Mouse (Mus musculus): ENCODE results near the gene Tgm2. TPM values are rescaled to one million over a fixed set of nuclear protein-coding genes. Genes with fewer than 3 reads are reported as not detected.

Gene Tgm2
- 109 and 114 TPM in 2 replicates for polyA plus RNA-seq (2015; fragmentation: Nextera tagmentation; extraction: Ambion mirVana)

DNA sequence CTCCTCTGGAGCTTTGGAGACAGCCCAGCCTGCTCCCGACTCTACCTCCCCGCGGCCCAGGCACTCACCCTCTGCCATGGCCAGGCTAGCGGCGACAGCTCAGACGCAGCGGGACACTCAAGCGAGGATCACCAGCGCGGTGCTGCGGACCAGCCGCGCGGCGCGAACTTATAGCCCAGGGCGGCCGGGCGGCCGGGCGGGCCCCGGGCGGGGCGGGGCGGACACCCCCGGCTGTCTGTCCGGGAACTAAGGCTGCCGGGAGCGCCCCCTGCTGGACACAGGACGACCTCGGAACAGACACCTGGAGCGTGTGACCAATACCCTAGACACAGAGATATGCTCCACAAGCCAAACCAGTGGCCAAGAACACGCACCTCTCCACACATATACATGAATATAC, at the start of gene Tgm2:
Gene Tgm2, minus strand, starts transcription at position 214 of the 400 bp plus-strand sequence.
- Histone ChIP-seq H3K27me3 (ENCODE audit: control insufficient read depth, insufficient read depth, low read length) (no peaks in the 10 kb centered on the region), H3K9ac (ENCODE audit: low read length) (peak within 1 kb of the TSS; percentile 77), H3K4me2 (replicated peaks; ENCODE audit: low read depth) (peak within 1 kb of the TSS; percentile 66), H3K4me1 (replicated peaks; ENCODE audit: control insufficient read depth, insufficient read depth) (peaks cover 7% of the 10 kb centered on the region; the same call in 1 of the 2 replicates), H3K4me3 (ENCODE audit: low read depth, low read length) (peak within 1 kb of the TSS; percentile 58), H3K27ac (replicated peaks) (peak within 1 kb of the TSS; percentile 80), H3K36me3 (ENCODE audit: control insufficient read depth, insufficient read depth, low read length) (no peaks in the 10 kb centered on the region), H3K9me3 (ENCODE audit: control insufficient read depth, low read length) (no peaks in the 10 kb centered on the region)
- DNase-seq (ENCODE audit: low spot score) (peak; percentile 94), ATAC-seq (ENCODE audit: low FRiP score, low TSS enrichment) (peak; percentile 84)
- 3% methylated on average over 31 of the region's 33 CpGs for WGBS
- TF ChIP-seq CTCF (IDR thresholded peaks at IDR 0.05; ENCODE audit: low read depth) (peak; percentile 77), EP300 (optimal IDR thresholded peaks at IDR 0.05) (no peak)

DNA sequence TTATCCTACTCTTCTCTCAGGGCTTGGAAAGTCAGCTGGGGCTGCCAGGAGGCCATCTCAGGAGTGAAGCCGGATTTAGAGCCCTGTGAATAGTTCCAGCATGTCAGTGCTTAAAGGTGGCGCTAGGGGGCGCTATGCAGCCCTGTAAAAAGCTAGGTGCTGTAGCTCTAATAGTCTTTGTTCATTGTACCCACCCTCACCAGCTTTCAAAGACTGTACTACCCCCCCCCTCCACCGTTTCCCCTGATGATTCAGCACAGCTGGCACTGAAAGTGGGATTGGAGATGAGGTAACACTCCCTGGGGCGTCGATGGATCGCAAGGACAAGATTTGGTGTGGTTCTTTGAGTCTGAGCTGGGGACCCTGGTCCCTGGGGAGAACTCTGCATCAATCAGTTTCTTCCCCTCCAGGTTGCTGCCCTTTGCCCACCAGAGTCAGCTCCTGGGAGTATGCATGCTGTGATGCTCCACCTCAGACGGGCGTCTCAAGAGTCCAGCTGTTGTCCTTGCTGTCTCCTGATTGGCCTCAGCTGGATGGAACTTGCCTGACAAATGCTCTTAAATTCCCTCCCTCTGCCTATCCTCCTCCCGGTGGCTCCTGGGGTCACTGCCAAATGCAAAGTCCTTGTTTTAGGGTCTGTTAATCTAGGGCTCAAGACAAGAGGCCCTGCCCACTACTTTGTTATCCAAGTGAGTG, 48.9 kb upstream of the Tgm2 start:
- DNase-seq (ENCODE audit: low spot score), result peak; percentile 51
- WGBS, result 26% methylated on average over 10 of the region's 10 CpGs

DNA sequence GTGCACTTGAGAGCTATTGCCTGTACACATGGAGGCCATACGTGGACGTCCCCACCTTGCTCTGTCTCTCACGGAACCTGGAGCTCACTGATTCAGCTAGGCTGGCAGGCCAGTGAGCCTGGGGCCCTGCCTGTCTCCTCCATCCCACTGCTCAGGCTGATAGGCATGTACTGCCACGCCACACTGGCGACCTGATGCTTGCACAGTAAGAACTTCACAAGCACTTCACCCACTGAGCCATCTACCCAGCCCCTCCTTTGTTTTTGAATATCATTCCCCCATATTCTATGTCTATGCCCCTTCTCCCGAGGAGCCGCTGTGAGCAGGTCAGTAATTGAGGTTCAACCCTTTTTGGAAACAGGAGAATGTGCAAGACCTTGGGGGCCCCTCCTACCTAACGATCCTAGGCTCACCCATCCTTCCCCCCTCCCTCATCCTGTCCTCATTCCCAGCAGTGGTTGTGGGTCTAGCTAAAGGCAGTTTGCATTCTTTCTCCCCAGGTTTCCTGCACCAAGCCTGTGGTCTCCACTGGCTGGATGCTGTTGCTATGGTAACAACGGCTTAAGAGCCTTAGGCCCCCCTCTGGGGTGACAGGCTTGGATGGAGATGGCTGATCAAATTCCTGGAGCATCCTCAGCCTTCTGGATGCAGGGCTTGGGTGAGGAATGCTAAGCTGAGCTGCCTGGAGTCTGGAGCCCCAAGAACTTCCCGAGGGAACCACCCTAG, 47.5 kb upstream of the Tgm2 start:
- no peak overlapping the region for H3K27ac ChIP-seq (replicated peaks)
- H3K4me1 ChIP-seq (replicated peaks; ENCODE audit: control insufficient read depth, insufficient read depth), result peaks cover 4% of the 10 kb centered on the region; the same call in 1 of the 2 replicates
- H3K9me3 ChIP-seq (ENCODE audit: control insufficient read depth, low read length), result no peaks in the 10 kb centered on the region
- no peak overlapping the region for H3K9ac ChIP-seq (ENCODE audit: low read length)
- no peak for DNase-seq (ENCODE audit: low spot score)
- no peak for ATAC-seq (ENCODE audit: low FRiP score, low TSS enrichment)
- no peak overlapping the region for H3K4me3 ChIP-seq (ENCODE audit: low read depth, low read length)
- WGBS, result 60% methylated on average over 10 of the region's 10 CpGs
- no peaks in the 10 kb centered on the region for H3K36me3 ChIP-seq (ENCODE audit: control insufficient read depth, insufficient read depth, low read length)
- TF ChIP-seq CTCF (IDR thresholded peaks at IDR 0.05; ENCODE audit: low read depth) (no peak), EP300 (optimal IDR thresholded peaks at IDR 0.05) (no peak)
- H3K27me3 ChIP-seq (ENCODE audit: control insufficient read depth, insufficient read depth, low read length), result no peaks in the 10 kb centered on the region
- H3K4me2 ChIP-seq (replicated peaks; ENCODE audit: low read depth), result no peak overlapping the region

More for the DNA sequence above, 48.9 kb upstream of the Tgm2 start:
- Histone ChIP-seq H3K27me3 (ENCODE audit: control insufficient read depth, insufficient read depth, low read length) (no peaks in the 10 kb centered on the region), H3K4me1 (replicated peaks; ENCODE audit: control insufficient read depth, insufficient read depth) (peaks cover 4% of the 10 kb centered on the region; the same call in 1 of the 2 replicates), H3K4me2 (replicated peaks; ENCODE audit: low read depth) (no peak overlapping the region), H3K9ac (ENCODE audit: low read length) (no peak overlapping the region), H3K9me3 (ENCODE audit: control insufficient read depth, low read length) (no peaks in the 10 kb centered on the region), H3K27ac (replicated peaks) (no peak overlapping the region), H3K4me3 (ENCODE audit: low read depth, low read length) (no peak overlapping the region), H3K36me3 (ENCODE audit: control insufficient read depth, insufficient read depth, low read length) (no peaks in the 10 kb centered on the region)
- no peak; the same call in 1 of the 2 replicates for ATAC-seq (ENCODE audit: low FRiP score, low TSS enrichment)
- no peak for TF ChIP-seq EP300 (optimal IDR thresholded peaks at IDR 0.05)
- TF ChIP-seq CTCF (IDR thresholded peaks at IDR 0.05; ENCODE audit: low read depth), result peak; percentile 84

DNA sequence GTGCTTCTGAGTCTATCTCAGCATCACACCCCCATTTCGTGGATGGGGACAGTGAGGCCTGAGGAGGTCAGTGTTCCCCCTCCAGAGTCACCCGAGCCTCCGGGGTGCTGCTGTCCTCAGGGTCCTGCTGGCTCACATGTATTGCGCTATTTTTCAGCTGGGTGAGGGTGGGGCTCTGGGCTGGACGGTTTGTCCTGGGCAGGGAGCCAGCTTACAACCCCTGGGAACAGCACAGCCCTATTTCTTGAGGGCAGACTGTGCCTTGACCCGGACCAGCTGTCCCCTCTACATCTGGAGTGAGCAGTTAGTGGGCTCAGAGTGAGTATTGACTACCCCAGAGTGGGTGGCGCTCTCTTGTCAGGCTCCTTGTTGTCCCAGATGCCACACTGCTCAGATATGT, 44.9 kb upstream of the Tgm2 start:
- H3K9ac ChIP-seq (ENCODE audit: low read length), result no peak overlapping the region
- no peak overlapping the region for H3K4me2 ChIP-seq (replicated peaks; ENCODE audit: low read depth)
- H3K36me3 ChIP-seq (ENCODE audit: control insufficient read depth, insufficient read depth, low read length), result no peaks in the 10 kb centered on the region
- TF ChIP-seq CTCF (IDR thresholded peaks at IDR 0.05; ENCODE audit: low read depth), result no peak
- no peak for TF ChIP-seq EP300 (optimal IDR thresholded peaks at IDR 0.05)
- no peak overlapping the region for H3K27ac ChIP-seq (replicated peaks)
- peaks cover 4% of the 10 kb centered on the region; the same call in 1 of the 2 replicates for H3K4me1 ChIP-seq (replicated peaks; ENCODE audit: control insufficient read depth, insufficient read depth)
- H3K4me3 ChIP-seq (ENCODE audit: low read depth, low read length), result no peak overlapping the region
- DNase-seq (ENCODE audit: low spot score) (peak; percentile 45), ATAC-seq (ENCODE audit: low FRiP score, low TSS enrichment) (peak; percentile 55; the same call in 1 of the 2 replicates)
- no peaks in the 10 kb centered on the region for H3K27me3 ChIP-seq (ENCODE audit: control insufficient read depth, insufficient read depth, low read length)
- H3K9me3 ChIP-seq (ENCODE audit: control insufficient read depth, low read length), result no peaks in the 10 kb centered on the region
- 24% methylated on average over 7 of the region's 7 CpGs for WGBS

DNA sequence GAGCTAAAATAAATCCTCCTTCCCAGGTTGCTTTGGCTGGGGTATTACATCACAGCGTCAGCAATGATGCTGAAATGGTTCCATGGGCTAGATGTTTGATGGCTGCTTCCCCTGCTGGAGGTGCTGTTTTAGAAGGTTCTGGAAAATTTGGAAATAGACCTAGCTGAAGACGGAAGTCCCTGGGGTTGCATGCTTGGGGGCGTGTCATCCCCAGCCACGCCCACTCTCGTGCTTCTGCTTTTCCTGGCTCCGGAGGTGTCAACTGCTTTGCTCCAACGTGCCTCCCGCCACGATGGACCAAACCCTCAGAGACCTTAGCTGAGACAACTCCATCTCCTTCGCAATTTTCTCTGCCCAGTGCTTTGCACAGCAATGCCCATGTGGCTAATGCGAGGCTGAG, 43.2 kb upstream of the Tgm2 start:
- ATAC-seq (ENCODE audit: low FRiP score, low TSS enrichment) (no peak), DNase-seq (ENCODE audit: low spot score) (no peak)
- WGBS, result 77% methylated on average over 11 of the region's 11 CpGs
- H3K4me1 ChIP-seq (replicated peaks; ENCODE audit: control insufficient read depth, insufficient read depth), result peaks cover 4% of the 10 kb centered on the region; the same call in 1 of the 2 replicates
- no peak overlapping the region for H3K4me3 ChIP-seq (ENCODE audit: low read depth, low read length)
- H3K9ac ChIP-seq (ENCODE audit: low read length), result no peak overlapping the region
- H3K4me2 ChIP-seq (replicated peaks; ENCODE audit: low read depth), result no peak overlapping the region
- no peak for TF ChIP-seq CTCF (IDR thresholded peaks at IDR 0.05; ENCODE audit: low read depth)
- no peak for TF ChIP-seq EP300 (optimal IDR thresholded peaks at IDR 0.05)
- H3K27ac ChIP-seq (replicated peaks), result no peak overlapping the region
- no peaks in the 10 kb centered on the region for H3K36me3 ChIP-seq (ENCODE audit: control insufficient read depth, insufficient read depth, low read length)
- no peaks in the 10 kb centered on the region for H3K27me3 ChIP-seq (ENCODE audit: control insufficient read depth, insufficient read depth, low read length)
- H3K9me3 ChIP-seq (ENCODE audit: control insufficient read depth, low read length), result no peaks in the 10 kb centered on the region
